Mouse (Mus musculus) CD8-positive naive resting alpha-beta T cell, adult 2 months (primary cell): Measurements from ENCODE around the gene Midn.
"Not testable (repeated sequence)": the region's sequence is repeated elsewhere in the genome, so short reads cannot be mapped to it uniquely, and the experiment has no call there.

Experiments used
- DNase-seq, 2 experiments: peaks; one replicate each; pipeline ENCODE4 v3.0.0; 2022; ENCODE audit warnings: low read depth in 2 of 2, low spot score in 2 of 2

Gene Midn

GRCm38 (mm10) chr10:80156752-80157053 is 8.6 kb downstream of the Midn start:
- DNase-seq: no peak

GRCm38 (mm10) chr10:80157141-80157929 is 9.3 kb downstream of the Midn start:
- DNase-seq: no peak

GRCm38 (mm10) chr10:80158307-80158986 is 10.4 kb downstream of the Midn start:
- DNase-seq: peak in 1 of 2 experiments; percentile 53

- DNase-seq: no peak
Measured at GRCm38 (mm10) chr10:80159021-80159560, 11.0 kb downstream of the Midn start.

GRCm38 (mm10) chr10:80159561-80160454 is 11.7 kb downstream of the Midn start:
- DNase-seq: peak; percentile 99

- DNase-seq: no peak
Measured at GRCm38 (mm10) chr10:80160455-80161371, 12.6 kb downstream of the Midn start.

- DNase-seq: no peak
Measured at GRCm38 (mm10) chr10:80161522-80162242, 13.6 kb downstream of the Midn start.

- no peak for DNase-seq
Measured at GRCm38 (mm10) chr10:80162243-80162608, 14.2 kb downstream of the Midn start.

GRCm38 (mm10) chr10:80162716-80163299 is 14.7 kb downstream of the Midn start:
- no peak for DNase-seq

- DNase-seq: no peak
Measured at GRCm38 (mm10) chr10:80163721-80164120, 15.6 kb downstream of the Midn start.

GRCm38 (mm10) chr10:80164161-80164997 is 16.3 kb downstream of the Midn start:
- no peak for DNase-seq

GRCm38 (mm10) chr10:80164998-80165344 is 16.9 kb downstream of the Midn start:
- peak; percentile 88 to 91 for DNase-seq

- no peak for DNase-seq
Measured at GRCm38 (mm10) chr10:80165392-80166128, 17.5 kb downstream of the Midn start, which contains the start of gene Cirbp. Gene Cirbp (plus strand): TSS chr10:80165985.

GRCm38 (mm10) chr10:80166136-80166535 is 18.1 kb downstream of the Midn start:
- not testable (repeated sequence) for DNase-seq

GRCm38 (mm10) chr10:80167460-80168037 is 19.5 kb downstream of the Midn start:
- DNase-seq: peak; percentile 99

GRCm38 (mm10) chr10:80168038-80168661 is 20.1 kb downstream of the Midn start:
- peak; percentile 68 to 80 for DNase-seq

- DNase-seq: no peak
Measured at GRCm38 (mm10) chr10:80169070-80169469, 21.0 kb downstream of the Midn start.
